Mouse (Mus musculus): ENCODE data around the gene Mapk8ip3. TPM values are rescaled to one million over a fixed set of nuclear protein-coding genes. Genes with fewer than 3 reads are reported as not detected.
A peak's percentile ranks its signal among the peaks of the same experiment; 100 is the strongest.

The Mapk8ip3 gene
- total and polyA plus RNA-seq, 2 experiments from 2014 or later = 13.1 to 57.8 TPM

DNA sequence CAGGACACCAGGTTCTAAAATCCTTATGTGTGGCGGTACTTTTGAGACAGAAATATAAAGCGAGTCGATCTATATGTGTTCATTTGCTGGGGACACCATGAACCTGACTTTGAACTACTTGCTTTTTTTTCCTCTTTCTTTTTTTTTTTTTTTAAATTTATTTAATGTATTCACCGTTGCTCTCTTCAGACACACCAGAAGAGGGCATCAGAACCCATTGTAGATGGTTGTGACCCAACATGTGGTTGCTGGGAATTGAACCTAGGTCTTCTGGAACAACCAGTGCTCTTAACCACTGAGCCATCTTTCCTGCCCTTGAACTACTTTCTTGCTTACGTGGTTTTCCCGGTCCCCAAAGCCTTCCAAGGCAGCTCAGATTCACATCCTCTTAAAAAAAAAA, 489 bp upstream of the Mapk8ip3 start:
- ATAC-seq (ENCODE audit: insufficient read depth, low read depth) = no peak
- WGBS = 47% methylated on average over 6 of the region's 6 CpGs

DNA sequence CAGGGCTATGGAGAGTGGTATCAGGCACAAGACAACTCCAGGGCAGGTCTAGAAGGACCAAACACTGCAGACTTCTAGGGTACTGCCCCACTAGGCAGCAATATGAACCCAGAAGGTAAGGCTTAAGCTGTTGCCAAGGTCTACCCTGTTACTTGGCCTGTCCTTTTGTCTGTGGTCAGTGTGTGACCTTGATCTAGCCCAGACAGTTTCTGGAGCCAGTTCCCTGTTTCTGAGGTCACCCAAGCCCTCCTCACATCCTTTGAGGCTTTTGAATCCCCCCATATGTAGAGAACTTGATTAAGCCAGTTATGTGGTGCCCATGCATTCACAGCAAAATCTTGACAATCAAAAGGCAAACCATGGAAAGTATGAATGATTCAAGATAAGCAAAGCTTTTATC, 1.1 kb downstream of the Mapk8ip3 start:
- peak overlapping the region; percentile 73 for H3K4me3 ChIP-seq (ENCODE audit: low read depth, low read length)
- H3K27ac ChIP-seq (ENCODE audit: low read depth) = no peak overlapping the region
- ATAC-seq (ENCODE audit: insufficient read depth, low read depth) (no peak), DNase-seq (ENCODE audit: low spot score) (no peak)
- H3K9ac ChIP-seq (replicated peaks; ENCODE audit: low read depth, low read length) = peak overlapping the region; percentile 62
- H3K27me3 ChIP-seq (ENCODE audit: control insufficient read depth, insufficient read depth, low read length) = no peaks in the 10 kb centered on the region
- peak overlapping the region; percentile 79 for H3K4me2 ChIP-seq (ENCODE audit: low read depth, low read length)
- peaks cover 18% of the 10 kb centered on the region for H3K4me1 ChIP-seq (ENCODE audit: control insufficient read depth, insufficient read depth)
- TF ChIP-seq EP300 (IDR thresholded peaks at IDR 0.05; ENCODE audit: low read depth) (no peak), CTCF (IDR thresholded peaks at IDR 0.05; ENCODE audit: low read depth) (no peak)
- H3K36me3 ChIP-seq (replicated peaks; ENCODE audit: control insufficient read depth, insufficient read depth, low read length) = no peaks in the 10 kb centered on the region
- H3K9me3 ChIP-seq (replicated peaks; ENCODE audit: control insufficient read depth, low read length) = no peaks in the 10 kb centered on the region

More for the DNA sequence above, 489 bp upstream of the Mapk8ip3 start:
- Histone ChIP-seq H3K4me1 (ENCODE audit: control insufficient read depth, insufficient read depth) (peaks cover 18% of the 10 kb centered on the region), H3K36me3 (replicated peaks; ENCODE audit: control insufficient read depth, insufficient read depth, low read length) (no peaks in the 10 kb centered on the region), H3K4me2 (ENCODE audit: low read depth, low read length) (peak overlapping the region; percentile 79), H3K9me3 (replicated peaks; ENCODE audit: control insufficient read depth, low read length) (no peaks in the 10 kb centered on the region), H3K4me3 (ENCODE audit: low read depth, low read length) (peak overlapping the region; percentile 73), H3K27ac (ENCODE audit: low read depth) (peak overlapping the region; percentile 78), H3K27me3 (ENCODE audit: control insufficient read depth, insufficient read depth, low read length) (no peaks in the 10 kb centered on the region), H3K9ac (replicated peaks; ENCODE audit: low read depth, low read length) (0 out of 2 replicates have a peak overlapping the region, but pooled peaks have one; percentile 62)
- TF ChIP-seq EP300 (IDR thresholded peaks at IDR 0.05; ENCODE audit: low read depth) (no peak), CTCF (IDR thresholded peaks at IDR 0.05; ENCODE audit: low read depth) (no peak)
- DNase-seq (ENCODE audit: low spot score) = no peak

DNA sequence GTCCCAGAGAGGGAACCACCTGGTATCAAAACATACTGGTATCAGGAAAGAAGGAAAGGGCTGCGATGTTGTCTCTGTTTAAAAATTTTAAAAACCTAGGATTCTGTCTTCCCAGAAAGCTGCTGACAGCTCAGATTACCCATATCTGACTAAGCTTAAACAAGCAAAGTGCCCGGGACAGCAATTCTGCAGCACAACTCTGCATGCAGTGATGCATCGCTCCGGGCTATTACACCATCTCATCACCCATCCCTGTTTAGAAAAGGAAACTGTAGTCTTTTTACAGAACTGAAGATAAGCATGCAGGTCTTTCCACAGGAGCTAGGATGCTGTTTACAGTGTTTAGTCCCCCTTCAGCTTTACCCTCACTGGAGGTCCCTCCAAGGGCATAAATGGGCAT, 1.9 kb downstream of the Mapk8ip3 start:
- Histone ChIP-seq H3K4me2 (ENCODE audit: low read depth, low read length) (peak overlapping the region; percentile 79), H3K9me3 (replicated peaks; ENCODE audit: control insufficient read depth, low read length) (no peaks in the 10 kb centered on the region), H3K27me3 (ENCODE audit: control insufficient read depth, insufficient read depth, low read length) (no peaks in the 10 kb centered on the region), H3K9ac (replicated peaks; ENCODE audit: low read depth, low read length) (peak overlapping the region; percentile 62; the same call in 1 of the 2 replicates), H3K36me3 (replicated peaks; ENCODE audit: control insufficient read depth, insufficient read depth, low read length) (no peaks in the 10 kb centered on the region), H3K4me3 (ENCODE audit: low read depth, low read length) (no peak overlapping the region; the same call in 1 of the 2 replicates), H3K27ac (ENCODE audit: low read depth) (no peak overlapping the region), H3K4me1 (ENCODE audit: control insufficient read depth, insufficient read depth) (peaks cover 18% of the 10 kb centered on the region)
- no peak for ATAC-seq (ENCODE audit: insufficient read depth, low read depth)
- no peak for DNase-seq (ENCODE audit: low spot score)
- 33% methylated on average over 4 of the region's 4 CpGs for WGBS
- no peak for TF ChIP-seq EP300 (IDR thresholded peaks at IDR 0.05; ENCODE audit: low read depth)
- no peak for TF ChIP-seq CTCF (IDR thresholded peaks at IDR 0.05; ENCODE audit: low read depth)

DNA sequence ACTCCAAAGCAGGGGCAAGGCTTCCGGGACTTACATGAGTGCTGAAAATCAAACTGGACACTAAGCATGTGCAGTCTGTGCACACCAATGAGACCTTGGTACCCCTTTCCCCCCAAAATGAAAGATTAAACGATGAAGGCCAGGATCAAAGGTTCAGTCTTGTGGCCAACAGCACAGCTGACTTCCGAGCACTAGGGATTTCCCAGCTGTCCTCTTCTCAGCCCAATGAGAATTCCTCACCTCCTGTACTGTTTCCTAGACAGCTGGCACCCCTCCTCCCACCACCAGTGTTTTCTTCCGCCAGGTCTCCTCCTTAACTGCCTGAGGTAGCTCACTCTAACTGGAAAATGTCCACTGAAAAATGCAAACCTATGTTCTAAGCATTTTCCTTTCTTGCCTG, 3.6 kb downstream of the Mapk8ip3 start:
- TF ChIP-seq EP300 (IDR thresholded peaks at IDR 0.05; ENCODE audit: low read depth) (no peak), CTCF (IDR thresholded peaks at IDR 0.05; ENCODE audit: low read depth) (no peak)
- H3K9ac ChIP-seq (replicated peaks; ENCODE audit: low read depth, low read length) = no peak overlapping the region
- WGBS = 73% methylated on average over 4 of the region's 4 CpGs
- no peaks in the 10 kb centered on the region for H3K27me3 ChIP-seq (ENCODE audit: control insufficient read depth, insufficient read depth, low read length)
- no peak overlapping the region for H3K27ac ChIP-seq (ENCODE audit: low read depth)
- no peaks in the 10 kb centered on the region for H3K9me3 ChIP-seq (replicated peaks; ENCODE audit: control insufficient read depth, low read length)
- no peak for ATAC-seq (ENCODE audit: insufficient read depth, low read depth)
- H3K36me3 ChIP-seq (replicated peaks; ENCODE audit: control insufficient read depth, insufficient read depth, low read length) = 0 out of 2 replicates have a peak, but pooled peaks cover 5% of the 10 kb centered on the region
- peaks cover 18% of the 10 kb centered on the region for H3K4me1 ChIP-seq (ENCODE audit: control insufficient read depth, insufficient read depth)
- no peak overlapping the region for H3K4me2 ChIP-seq (ENCODE audit: low read depth, low read length)
- DNase-seq (ENCODE audit: low spot score) = no peak
- H3K4me3 ChIP-seq (ENCODE audit: low read depth, low read length) = no peak overlapping the region

DNA sequence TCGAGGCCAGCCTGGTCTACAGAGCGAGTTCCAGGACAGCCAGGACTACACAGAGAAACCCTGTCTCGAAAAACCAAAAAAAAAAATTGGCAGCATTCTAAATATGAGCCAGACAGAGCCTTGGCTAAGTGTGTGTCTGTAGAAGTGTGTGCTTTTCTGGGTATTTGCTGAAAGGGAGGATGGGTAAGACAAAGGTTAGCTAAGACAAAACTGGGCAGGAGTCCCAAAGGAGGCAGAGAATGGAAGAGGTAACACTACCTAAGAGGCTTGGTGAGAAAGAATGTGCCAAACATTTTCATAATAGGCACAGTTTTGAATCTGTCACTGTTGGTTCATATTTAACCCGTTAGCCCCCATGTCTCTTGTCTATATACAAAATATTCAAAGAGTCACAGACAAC, 4.3 kb downstream of the Mapk8ip3 start:
- no peak overlapping the region for H3K9ac ChIP-seq (replicated peaks; ENCODE audit: low read depth, low read length)
- WGBS = 86% methylated on average over 4 of the region's 4 CpGs
- no peak overlapping the region for H3K27ac ChIP-seq (ENCODE audit: low read depth)
- no peak overlapping the region for H3K4me2 ChIP-seq (ENCODE audit: low read depth, low read length)
- peaks cover 10% of the 10 kb centered on the region for H3K36me3 ChIP-seq (replicated peaks; ENCODE audit: control insufficient read depth, insufficient read depth, low read length)
- DNase-seq (ENCODE audit: low spot score) (no peak), ATAC-seq (ENCODE audit: insufficient read depth, low read depth) (no peak)
- H3K4me3 ChIP-seq (ENCODE audit: low read depth, low read length) = no peak overlapping the region
- no peaks in the 10 kb centered on the region for H3K9me3 ChIP-seq (replicated peaks; ENCODE audit: control insufficient read depth, low read length)
- H3K27me3 ChIP-seq (ENCODE audit: control insufficient read depth, insufficient read depth, low read length) = no peaks in the 10 kb centered on the region
- no peak for TF ChIP-seq CTCF (IDR thresholded peaks at IDR 0.05; ENCODE audit: low read depth)
- TF ChIP-seq EP300 (IDR thresholded peaks at IDR 0.05; ENCODE audit: low read depth) = no peak
- peaks cover 18% of the 10 kb centered on the region for H3K4me1 ChIP-seq (ENCODE audit: control insufficient read depth, insufficient read depth)

DNA sequence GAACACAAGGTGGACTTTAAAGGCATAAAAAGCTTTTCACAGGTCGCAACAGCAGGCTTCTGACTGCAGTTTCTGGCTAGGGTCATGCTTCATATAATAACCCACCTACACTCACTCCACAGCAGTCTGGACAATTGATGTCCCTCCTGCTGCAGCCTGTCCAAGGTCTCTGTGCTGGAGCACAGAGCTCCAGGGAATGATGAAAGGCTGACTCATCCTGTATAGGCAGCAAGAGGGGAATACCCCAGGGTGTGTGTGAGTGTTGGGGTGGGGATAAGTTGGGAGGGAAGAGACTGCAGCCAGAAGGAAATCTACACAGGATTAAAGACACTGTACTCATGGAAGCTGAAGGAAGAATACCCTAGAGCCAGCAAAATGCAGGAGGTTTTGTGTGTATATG, 7.3 kb downstream of the Mapk8ip3 start:
- Histone ChIP-seq H3K9me3 (replicated peaks; ENCODE audit: control insufficient read depth, low read length) (no peaks in the 10 kb centered on the region), H3K9ac (replicated peaks; ENCODE audit: low read depth, low read length) (no peak overlapping the region), H3K27ac (ENCODE audit: low read depth) (peak overlapping the region; percentile 27; the same call in 1 of the 2 replicates), H3K4me1 (ENCODE audit: control insufficient read depth, insufficient read depth) (no peaks in the 10 kb centered on the region), H3K27me3 (ENCODE audit: control insufficient read depth, insufficient read depth, low read length) (no peaks in the 10 kb centered on the region), H3K36me3 (replicated peaks; ENCODE audit: control insufficient read depth, insufficient read depth, low read length) (peaks cover 37% of the 10 kb centered on the region), H3K4me3 (ENCODE audit: low read depth, low read length) (no peak overlapping the region), H3K4me2 (ENCODE audit: low read depth, low read length) (no peak overlapping the region)
- ATAC-seq (ENCODE audit: insufficient read depth, low read depth) (no peak), DNase-seq (ENCODE audit: low spot score) (no peak)
- WGBS = 53% methylated on average over 1 of the region's 1 CpGs
- TF ChIP-seq EP300 (IDR thresholded peaks at IDR 0.05; ENCODE audit: low read depth) = no peak
- TF ChIP-seq CTCF (IDR thresholded peaks at IDR 0.05; ENCODE audit: low read depth) = no peak

Data from heart, postnatal 0 days (tissue).